Mouse (Mus musculus) liver, embryonic 15.5 days (tissue): ENCODE data around the gene Tor1b. TPM values are rescaled to one million over a fixed set of nuclear protein-coding genes. Genes with fewer than 3 reads are reported as not detected.

Experiments
- ATAC-seq: fragments of 200-750 bp; cut with Nextera tagmentation; 2 replicates; pipeline ENCODE4 v1.8.0; 2017; ENCODE audit warnings: moderate number of reproducible peaks, mild to moderate bottlenecking, moderate library complexity; ENCODE audit not compliant: insufficient read depth
- H3K27ac ChIP-seq: fragments of 300-500 bp; sonication (generic); replicated peaks from 2 replicates; pipeline ENCODE4 v1.5.1; 2015; ENCODE audit warnings: mild to moderate bottlenecking, inconsistent platforms
- H3K27me3 ChIP-seq: fragments of 300-500 bp; sonication (generic); 2 replicates; pipeline ENCODE4 v1.6.1; 2015; ENCODE audit warnings: mild to moderate bottlenecking, inconsistent platforms
- H3K36me3 ChIP-seq: fragments of 300-500 bp; sonication (generic); replicated peaks from 2 replicates; pipeline ENCODE4 v1.6.1; 2015; ENCODE audit warnings: moderate library complexity, mild to moderate bottlenecking, inconsistent platforms
- H3K4me1 ChIP-seq: fragments of 300-500 bp; sonication (generic); replicated peaks from 2 replicates; pipeline ENCODE4 v1.6.1; 2015; ENCODE audit warnings: inconsistent platforms
- H3K4me2 ChIP-seq: fragments of 300-500 bp; sonication (generic); 2 replicates; pipeline ENCODE4 v1.6.1; 2015; ENCODE audit warnings: moderate library complexity, mild to moderate bottlenecking, inconsistent platforms
- H3K4me3 ChIP-seq: fragments of 300-500 bp; sonication (generic); replicated peaks from 2 replicates; pipeline ENCODE4 v1.5.1; 2015; ENCODE audit warnings: mild to moderate bottlenecking, inconsistent platforms
- H3K9ac ChIP-seq: fragments of 300-500 bp; sonication (generic); 2 replicates; pipeline ENCODE4 v1.6.1; 2015; ENCODE audit warnings: moderate library complexity, mild to moderate bottlenecking, inconsistent platforms
- H3K9me3 ChIP-seq: fragments of 300-500 bp; sonication (generic); replicated peaks from 2 replicates; pipeline ENCODE4 v1.6.1; 2016; ENCODE audit warnings: inconsistent platforms
- WGBS: fragments of 180-500 bp; shearing (Covaris S2); methylation state at CpG from one replicate; pipeline ENCODE4 v1.1.7; 2015; ENCODE audit warnings: mixed read lengths; ENCODE audit not compliant: insufficient replicate concordance; 5-methylcytosine and 5-hydroxymethylcytosine counted together
- polyA plus RNA-seq: library from polyadenylated mRNA; unstranded; fragments of >200 nt; fragmentation: Nextera tagmentation; extraction: Ambion mirVana; gene quantifications from 2 replicates; pipeline ENCODE4 v1.2.1, GENCODE M21; 2015

Tor1b gene
- polyA plus RNA-seq, 1 experiment from 2014 or later: 14.6 TPM

- H3K36me3 ChIP-seq: peaks cover 88% of the 10 kb centered on the region
- WGBS: 73% methylated on average over 14 of the region's 14 CpGs
- peaks cover 41% of the 10 kb centered on the region for H3K4me1 ChIP-seq
- H3K9ac ChIP-seq: no peak overlapping the region
- H3K9me3 ChIP-seq: no peaks in the 10 kb centered on the region
- no peak overlapping the region for H3K4me3 ChIP-seq
- no peak overlapping the region for H3K4me2 ChIP-seq
- H3K27ac ChIP-seq: peak overlapping the region; percentile 64
- ATAC-seq: peak; percentile 66
- H3K27me3 ChIP-seq: no peaks in the 10 kb centered on the region
Measured at GRCm38 (mm10) chr2:30958726-30959125, 6.0 kb downstream of the Tor1b start.

DNA sequence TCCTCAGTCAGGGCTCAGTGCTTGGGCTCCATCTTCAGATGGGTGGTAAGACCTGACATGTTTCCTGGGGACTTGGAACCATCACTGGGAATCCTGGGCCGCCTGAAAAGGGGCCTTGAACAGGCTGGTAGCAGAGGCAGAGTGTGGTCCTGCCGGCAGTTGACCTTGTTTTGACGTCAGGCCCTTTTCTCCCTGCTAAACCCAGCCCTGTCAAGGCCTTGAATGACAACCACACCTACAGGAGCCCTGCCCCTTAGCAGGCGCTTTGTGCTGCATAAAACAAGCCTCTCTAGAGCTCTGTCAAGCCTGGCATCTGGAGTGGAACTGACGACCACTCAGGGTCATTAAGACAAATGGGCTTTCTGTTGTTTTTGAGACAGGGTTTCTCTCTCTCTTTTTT lies 7.1 kb downstream of the Tor1b start:
- no peaks in the 10 kb centered on the region for H3K9me3 ChIP-seq
- no peak for ATAC-seq
- no peak overlapping the region for H3K4me2 ChIP-seq
- H3K36me3 ChIP-seq: peaks cover 100% of the 10 kb centered on the region
- 51% methylated on average over 5 of the region's 5 CpGs for WGBS
- H3K4me3 ChIP-seq: no peak overlapping the region
- H3K27ac ChIP-seq: peak overlapping the region; percentile 64
- no peaks in the 10 kb centered on the region for H3K27me3 ChIP-seq
- peaks cover 34% of the 10 kb centered on the region for H3K4me1 ChIP-seq
- H3K9ac ChIP-seq: no peak overlapping the region

- no peaks in the 10 kb centered on the region for H3K9me3 ChIP-seq
- 70% methylated on average over 11 of the region's 11 CpGs for WGBS
- no peaks in the 10 kb centered on the region for H3K27me3 ChIP-seq
- H3K4me3 ChIP-seq: no peak overlapping the region
- H3K27ac ChIP-seq: peak overlapping the region; percentile 14; the same call in 1 of the 2 replicates
- peaks cover 87% of the 10 kb centered on the region for H3K36me3 ChIP-seq
- H3K4me2 ChIP-seq: no peak overlapping the region
- peaks cover 42% of the 10 kb centered on the region for H3K4me1 ChIP-seq
- no peak for ATAC-seq
- H3K9ac ChIP-seq: no peak overlapping the region
Measured at GRCm38 (mm10) chr2:30962570-30963254, 10.0 kb downstream of the Tor1b start.

DNA sequence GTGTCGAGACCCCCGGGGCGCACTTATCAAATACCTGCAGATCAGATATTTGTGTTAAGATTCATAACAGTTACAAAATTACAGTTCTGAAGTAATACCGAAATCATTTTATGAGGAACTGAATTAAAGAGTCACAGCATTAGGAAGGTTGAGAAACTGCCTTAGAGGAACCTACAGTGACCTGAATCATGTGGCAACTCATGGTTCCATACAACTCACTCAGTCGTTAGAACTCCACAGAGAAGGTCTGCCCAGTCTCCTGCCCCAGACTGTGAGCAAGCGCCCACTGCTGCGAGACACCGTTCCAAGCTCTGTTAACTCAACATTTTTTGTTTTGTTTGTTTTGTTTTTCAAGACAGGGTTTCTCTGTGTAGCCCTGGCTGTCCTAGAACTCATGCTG lies 12.9 kb downstream of the Tor1b start:
- Histone ChIP-seq H3K4me1 (peaks cover 35% of the 10 kb centered on the region), H3K27ac (peak overlapping the region; percentile 45; the same call in 1 of the 2 replicates), H3K36me3 (peaks cover 58% of the 10 kb centered on the region), H3K9me3 (no peaks in the 10 kb centered on the region), H3K27me3 (no peaks in the 10 kb centered on the region), H3K9ac (no peak overlapping the region), H3K4me3 (peak overlapping the region; percentile 99; the same call in 1 of the 2 replicates), H3K4me2 (peak overlapping the region; percentile 82)
- 75% methylated on average over 8 of the region's 8 CpGs for WGBS
- no peak for ATAC-seq

DNA sequence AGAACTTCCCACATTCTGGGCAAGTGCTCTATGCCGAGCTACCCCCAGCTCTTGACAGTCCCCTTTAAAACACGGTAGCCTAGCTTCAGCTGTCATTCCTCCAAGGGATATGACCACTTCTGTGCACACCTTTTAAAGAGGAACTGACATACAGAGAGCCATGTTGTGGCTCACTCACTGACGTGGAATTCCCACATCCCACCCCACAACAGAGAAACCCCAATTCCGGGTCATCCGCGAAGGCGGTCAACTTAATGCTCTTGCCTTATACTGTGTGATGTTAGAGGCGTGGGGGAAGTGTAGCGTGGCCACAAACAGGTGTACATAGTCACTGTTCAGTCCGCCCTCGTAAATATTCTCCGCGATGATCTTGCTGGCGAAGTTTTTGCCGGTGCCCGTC lies 14.1 kb downstream of the Tor1b start:
- peaks cover 35% of the 10 kb centered on the region for H3K4me1 ChIP-seq
- H3K9ac ChIP-seq: peak overlapping the region; percentile 97
- no peaks in the 10 kb centered on the region for H3K9me3 ChIP-seq
- WGBS: 6% methylated on average over 16 of the region's 16 CpGs
- H3K36me3 ChIP-seq: peaks cover 46% of the 10 kb centered on the region
- H3K27ac ChIP-seq: peak overlapping the region; percentile 86; the same call in 1 of the 2 replicates
- H3K27me3 ChIP-seq: no peaks in the 10 kb centered on the region
- no peak for ATAC-seq
- H3K4me2 ChIP-seq: peak overlapping the region; percentile 82
- H3K4me3 ChIP-seq: peak overlapping the region; percentile 99

GRCm38 (mm10) chr2:30967352-30968327 lies 14.9 kb downstream of the Tor1b start, which contains the start of gene Tor1a:
TSS of gene Tor1a (minus strand) at chr2:30967933.
- Histone ChIP-seq H3K27me3 (no peaks in the 10 kb centered on the region), H3K4me3 (peak within 1 kb of the TSS; percentile 99), H3K4me2 (peak within 1 kb of the TSS; percentile 82), H3K4me1 (peaks cover 35% of the 10 kb centered on the region), H3K36me3 (peaks cover 42% of the 10 kb centered on the region), H3K9ac (peak within 1 kb of the TSS; percentile 97), H3K9me3 (no peaks in the 10 kb centered on the region), H3K27ac (peak within 1 kb of the TSS; percentile 86)
- peak; percentile 88 for ATAC-seq
- 2% methylated on average over 59 of the region's 59 CpGs for WGBS

GRCm38 (mm10) chr2:30981790-30982513 lies 29.2 kb downstream of the Tor1b start, which contains the start of the genes BC005624 and Usp20:
TSS of gene BC005624 (minus strand) at chr2:30982201.
TSS of gene Usp20 (plus strand) at chr2:30982279.
- H3K36me3 ChIP-seq: peaks cover 25% of the 10 kb centered on the region
- H3K27ac ChIP-seq: peak within 1 kb of the TSS; percentile 72
- peak within 1 kb of the TSS; percentile 93 for H3K4me3 ChIP-seq
- H3K4me1 ChIP-seq: peaks cover 43% of the 10 kb centered on the region
- ATAC-seq: peak; percentile 96
- WGBS: under 1% methylated on average over 66 of the region's 66 CpGs
- peak within 1 kb of the TSS; percentile 93 for H3K4me2 ChIP-seq
- H3K9me3 ChIP-seq: no peaks in the 10 kb centered on the region
- peak within 1 kb of the TSS; percentile 73 for H3K9ac ChIP-seq
- H3K27me3 ChIP-seq: no peaks in the 10 kb centered on the region

DNA sequence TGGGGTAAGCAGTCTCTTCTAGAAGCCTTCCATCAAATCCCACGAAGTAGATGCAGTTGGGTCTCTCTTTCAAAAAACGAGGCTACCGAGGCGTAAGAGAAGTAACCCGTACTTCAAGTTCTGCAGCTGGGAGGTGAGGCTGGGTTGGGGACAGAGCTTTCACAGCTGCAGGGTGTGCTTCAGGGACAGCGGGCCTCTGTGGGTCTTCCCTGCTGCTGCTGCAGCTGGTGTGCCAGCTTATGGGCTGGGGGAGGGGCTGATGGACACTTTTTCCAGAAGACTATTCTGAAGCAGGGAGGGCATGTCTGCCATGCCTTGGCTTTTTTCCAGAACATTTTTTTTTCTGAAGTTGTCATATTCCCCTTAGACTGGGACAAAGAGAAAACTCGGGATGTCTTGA lies 30.3 kb downstream of the Tor1b start:
- Histone ChIP-seq H3K4me1 (peaks cover 43% of the 10 kb centered on the region), H3K4me3 (peak overlapping the region; percentile 93), H3K27ac (no peak overlapping the region), H3K9me3 (no peaks in the 10 kb centered on the region), H3K27me3 (no peaks in the 10 kb centered on the region), H3K36me3 (peaks cover 20% of the 10 kb centered on the region), H3K9ac (0 out of 2 replicates have a peak overlapping the region, but pooled peaks have one; percentile 73), H3K4me2 (peak overlapping the region; percentile 93)
- ATAC-seq: no peak
- WGBS: 48% methylated on average over 7 of the region's 7 CpGs

DNA sequence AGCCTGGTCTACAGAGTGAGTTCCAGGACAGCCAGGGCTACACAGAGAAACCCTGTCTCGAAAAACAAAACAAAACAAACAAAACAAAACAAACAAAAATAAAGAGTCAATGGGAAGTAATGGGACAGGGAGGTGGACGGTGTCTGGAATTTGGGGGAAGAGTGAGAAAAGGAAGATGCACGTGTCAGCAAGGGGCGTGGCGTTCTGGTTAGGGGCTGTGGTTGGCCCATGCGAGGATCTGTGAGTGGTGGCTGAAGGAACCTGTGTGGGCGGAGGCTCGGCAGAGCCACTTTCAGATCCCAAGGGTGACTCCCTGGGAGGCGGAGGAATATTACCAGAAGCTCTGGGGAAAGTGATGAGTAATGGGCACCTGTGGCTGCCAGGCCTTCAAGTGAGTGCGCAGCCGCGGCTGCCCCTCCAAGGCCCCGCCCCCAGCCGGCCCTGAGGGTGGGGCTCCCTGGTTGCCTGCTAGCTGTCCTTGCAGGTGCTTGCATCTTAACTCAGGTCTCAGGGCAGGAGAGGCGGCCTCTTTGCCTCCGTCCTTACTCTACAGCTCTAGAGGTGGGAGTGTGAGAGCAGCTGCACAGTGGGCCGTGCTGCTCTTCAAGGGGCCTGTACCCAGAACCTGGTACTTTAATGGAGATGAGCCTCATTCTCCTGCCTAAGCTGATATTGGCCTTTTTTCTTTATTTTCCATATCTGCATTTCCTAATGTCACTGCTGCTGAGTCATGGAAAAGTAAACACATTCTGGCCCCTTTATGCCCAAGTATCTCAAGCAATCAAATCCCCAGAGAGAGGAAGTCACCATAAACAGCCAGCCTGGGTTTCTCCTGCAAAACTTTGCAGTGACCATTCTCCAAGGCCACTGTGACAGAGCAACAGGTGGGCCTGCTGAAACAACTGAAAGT lies 32.6 kb downstream of the Tor1b start:
- Histone ChIP-seq H3K9ac (no peak overlapping the region), H3K36me3 (no peaks in the 10 kb centered on the region), H3K9me3 (no peaks in the 10 kb centered on the region), H3K4me3 (peak overlapping the region; percentile 35), H3K27ac (no peak overlapping the region), H3K27me3 (no peaks in the 10 kb centered on the region), H3K4me1 (peaks cover 38% of the 10 kb centered on the region), H3K4me2 (peak overlapping the region; percentile 55)
- ATAC-seq: no peak
- WGBS: 20% methylated on average over 17 of the region's 17 CpGs

DNA sequence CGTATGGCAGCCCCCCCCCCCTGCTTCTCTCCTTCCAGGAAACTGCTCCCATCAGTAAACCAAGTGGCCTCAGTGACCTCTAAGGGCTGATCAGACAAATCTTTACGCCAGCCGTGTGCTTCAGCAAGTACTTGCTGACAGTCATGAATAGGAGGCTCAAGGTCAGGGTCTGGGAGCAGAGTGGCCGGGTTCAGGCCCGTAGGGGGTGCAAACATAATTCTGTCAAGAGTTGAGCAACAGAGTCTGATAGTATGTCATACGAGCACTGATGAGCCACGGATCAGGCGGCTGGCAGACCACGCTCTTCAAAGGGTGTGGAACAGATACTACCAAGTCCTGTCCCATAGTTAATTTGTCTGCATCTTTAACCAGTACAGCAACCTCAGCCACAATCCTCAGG lies 37.5 kb downstream of the Tor1b start:
- Histone ChIP-seq H3K4me1 (peaks cover 8% of the 10 kb centered on the region), H3K9ac (no peak overlapping the region), H3K4me3 (no peak overlapping the region), H3K27me3 (no peaks in the 10 kb centered on the region), H3K27ac (no peak overlapping the region), H3K36me3 (no peaks in the 10 kb centered on the region), H3K4me2 (no peak overlapping the region), H3K9me3 (no peaks in the 10 kb centered on the region)
- 69% methylated on average over 9 of the region's 9 CpGs for WGBS
- ATAC-seq: no peak
